Mouse (Mus musculus) right cerebral cortex, adult 18-20 months (tissue): ENCODE measurements around the gene Pan3.

Experiments
- DNase-seq: peaks from one replicate; pipeline ENCODE4 v3.0.0; 2022; ENCODE audit warnings: mixed read lengths

Gene Pan3

DNA sequence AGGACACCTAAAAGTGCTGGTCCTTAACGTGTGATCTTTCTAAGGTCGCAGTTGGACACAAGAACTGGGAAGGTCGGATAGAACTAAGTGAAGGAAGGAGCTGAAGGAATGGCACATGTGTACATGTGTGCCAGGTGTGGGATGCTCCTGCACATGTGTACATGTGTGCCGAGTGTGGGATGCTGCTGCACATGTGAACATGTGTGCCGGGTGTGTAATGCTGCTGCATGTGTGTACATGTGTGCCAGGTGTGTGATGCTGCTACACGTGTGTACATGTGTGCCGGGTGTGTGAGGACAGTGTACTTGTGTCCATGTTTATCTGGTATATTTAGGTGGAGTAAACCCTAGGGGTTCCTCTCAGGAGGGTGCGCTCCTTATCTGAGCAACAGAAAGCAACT is 3.0 kb downstream of the Pan3 start:
- DNase-seq: no peak

- DNase-seq: no peak
Observed at GRCm38 (mm10) chr5:147435224-147435623, 5.3 kb downstream of the Pan3 start.

GRCm38 (mm10) chr5:147435751-147436150 is 5.8 kb downstream of the Pan3 start:
- no peak for DNase-seq

DNA sequence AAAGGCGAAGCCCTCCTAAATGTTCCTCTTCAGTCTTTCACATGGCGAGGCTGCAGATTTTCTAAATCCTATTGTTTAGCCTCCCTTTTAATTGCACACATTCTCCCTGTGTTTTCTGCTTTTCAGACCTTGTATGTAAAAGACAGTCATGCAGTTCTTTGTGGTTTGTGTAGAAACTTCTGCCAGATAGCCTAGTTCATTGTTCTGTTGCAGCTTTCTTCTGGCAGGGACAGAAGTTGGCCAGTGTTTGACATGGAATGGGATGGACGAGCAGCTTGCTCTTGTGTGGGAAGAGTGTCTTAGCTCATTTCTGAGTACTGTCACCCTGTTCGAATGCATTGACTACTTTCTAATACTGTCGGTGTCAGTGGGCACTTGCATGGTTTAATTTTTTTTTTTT is 6.5 kb downstream of the Pan3 start:
- DNase-seq: no peak

GRCm38 (mm10) chr5:147440996-147441507 is 11.1 kb downstream of the Pan3 start:
- DNase-seq: no peak

DNA sequence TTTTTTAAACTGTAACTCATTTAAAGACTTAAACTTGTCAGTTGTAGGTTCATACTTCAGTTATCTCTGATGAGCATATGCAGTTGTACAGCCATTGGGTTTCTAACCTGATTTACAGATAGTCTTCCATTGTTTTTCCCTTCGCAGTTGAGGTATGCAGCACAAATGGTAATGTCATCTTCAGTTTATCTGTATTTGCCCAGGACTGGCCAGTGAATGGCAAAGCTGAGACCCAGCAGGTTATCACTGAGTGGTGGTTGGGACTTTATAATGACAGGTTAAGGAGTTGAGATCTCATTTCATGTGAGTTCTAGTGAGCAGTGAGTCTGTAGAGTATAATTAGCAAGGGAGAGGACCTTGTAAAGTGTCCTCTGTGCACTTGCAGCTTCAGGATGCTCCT is 12.0 kb downstream of the Pan3 start:
- no peak for DNase-seq

- DNase-seq: no peak
Observed at GRCm38 (mm10) chr5:147442741-147443140, 12.8 kb downstream of the Pan3 start.

DNA sequence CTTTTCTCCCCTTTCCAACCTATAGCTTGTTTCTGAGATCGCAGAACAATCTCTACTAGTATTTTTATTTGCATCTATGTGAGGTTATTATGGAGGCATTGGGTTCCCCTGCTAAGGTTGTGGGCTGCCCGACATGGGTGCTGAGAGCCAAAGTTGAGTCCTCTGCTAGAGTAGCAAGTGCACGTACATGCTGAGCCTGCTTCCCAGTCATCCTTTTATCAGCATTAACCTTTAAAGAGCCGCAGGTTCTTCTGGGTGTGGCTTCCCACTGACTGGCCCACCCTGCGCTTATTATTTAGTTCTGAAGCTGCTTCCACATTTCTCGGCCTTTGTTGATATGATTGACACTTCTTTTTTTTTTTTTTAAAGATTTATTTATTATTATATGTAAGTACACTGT is 14.3 kb downstream of the Pan3 start:
- DNase-seq: no peak

DNA sequence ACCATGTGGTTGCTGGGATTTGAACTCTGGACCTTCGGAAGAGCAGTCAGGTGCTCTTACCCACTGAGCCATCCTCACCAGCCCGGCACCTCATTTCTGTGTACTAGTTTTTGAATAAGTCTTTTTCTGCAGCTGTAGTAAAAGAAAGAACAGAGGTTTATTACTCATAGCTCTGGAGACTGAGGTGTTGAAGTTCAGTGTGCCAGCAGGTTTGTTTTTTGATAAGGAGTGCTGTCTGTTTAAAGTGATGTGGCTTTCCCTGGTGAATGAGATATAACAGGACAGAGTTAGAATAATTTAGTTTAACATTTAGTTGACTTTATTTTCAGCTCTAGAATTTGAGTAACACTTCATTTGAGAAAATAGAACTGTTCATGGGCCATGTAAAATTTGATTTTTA is 14.8 kb downstream of the Pan3 start:
- DNase-seq: no peak

DNA sequence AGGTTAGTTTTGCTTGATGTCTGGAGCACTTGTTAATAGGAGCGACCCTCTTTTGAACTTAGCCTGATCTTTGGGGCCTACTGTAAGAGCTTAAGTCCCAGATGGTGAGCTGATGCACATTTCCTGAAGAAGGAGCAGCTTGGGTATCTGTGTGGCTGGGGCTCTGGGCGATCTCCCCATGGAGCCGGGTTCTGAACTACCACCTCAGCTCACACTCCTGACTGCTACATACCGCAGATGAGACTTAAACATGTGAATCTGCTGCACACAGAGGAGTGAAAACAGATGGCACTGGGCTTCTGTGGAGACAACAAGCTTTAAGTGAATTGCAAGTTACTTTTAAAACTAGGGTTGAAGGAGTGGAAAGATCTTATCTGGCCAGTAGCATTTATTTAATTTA is 15.3 kb downstream of the Pan3 start:
- DNase-seq: peak; percentile 38

- DNase-seq: no peak
Observed at GRCm38 (mm10) chr5:147448526-147448925, 18.6 kb downstream of the Pan3 start.

DNA sequence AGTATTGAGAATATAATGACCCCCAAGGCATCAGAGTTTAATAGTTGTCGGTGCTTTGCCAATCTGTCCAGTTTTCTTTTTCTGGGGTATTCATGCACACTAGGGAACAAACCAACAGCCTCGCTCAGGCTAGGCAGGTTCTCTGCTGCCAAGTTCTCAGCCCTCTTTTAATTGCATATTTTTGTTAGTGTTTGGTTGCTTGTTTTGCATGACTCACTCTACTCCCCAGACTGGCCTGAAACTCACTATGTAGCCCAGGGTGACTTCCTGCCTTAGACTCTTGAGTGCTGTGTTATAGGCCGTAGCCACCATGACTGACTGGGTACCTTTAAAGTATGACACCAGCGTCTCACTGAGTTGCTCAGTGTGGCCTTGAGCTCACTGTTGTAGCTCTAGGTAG is 19.0 kb downstream of the Pan3 start:
- no peak for DNase-seq

DNA sequence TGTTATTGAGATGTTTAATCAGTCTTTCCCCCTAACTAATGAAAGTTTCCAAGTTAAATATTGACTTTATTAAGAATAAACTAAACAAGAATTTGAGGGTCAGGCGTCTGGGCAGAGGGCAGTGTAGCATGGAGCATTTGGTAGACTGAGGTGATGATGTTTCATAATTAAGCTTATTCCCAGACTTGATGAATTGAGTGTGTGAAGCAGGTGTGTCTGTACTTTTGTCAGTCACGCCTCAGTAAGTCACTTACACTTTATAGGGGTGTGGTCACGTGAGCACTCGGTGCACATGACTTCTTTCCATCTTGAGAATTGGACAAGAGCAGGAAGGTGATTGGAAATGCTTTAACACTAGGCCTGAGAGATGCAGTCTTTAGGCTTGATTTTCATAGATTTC is 26.5 kb downstream of the Pan3 start:
- no peak for DNase-seq

DNA sequence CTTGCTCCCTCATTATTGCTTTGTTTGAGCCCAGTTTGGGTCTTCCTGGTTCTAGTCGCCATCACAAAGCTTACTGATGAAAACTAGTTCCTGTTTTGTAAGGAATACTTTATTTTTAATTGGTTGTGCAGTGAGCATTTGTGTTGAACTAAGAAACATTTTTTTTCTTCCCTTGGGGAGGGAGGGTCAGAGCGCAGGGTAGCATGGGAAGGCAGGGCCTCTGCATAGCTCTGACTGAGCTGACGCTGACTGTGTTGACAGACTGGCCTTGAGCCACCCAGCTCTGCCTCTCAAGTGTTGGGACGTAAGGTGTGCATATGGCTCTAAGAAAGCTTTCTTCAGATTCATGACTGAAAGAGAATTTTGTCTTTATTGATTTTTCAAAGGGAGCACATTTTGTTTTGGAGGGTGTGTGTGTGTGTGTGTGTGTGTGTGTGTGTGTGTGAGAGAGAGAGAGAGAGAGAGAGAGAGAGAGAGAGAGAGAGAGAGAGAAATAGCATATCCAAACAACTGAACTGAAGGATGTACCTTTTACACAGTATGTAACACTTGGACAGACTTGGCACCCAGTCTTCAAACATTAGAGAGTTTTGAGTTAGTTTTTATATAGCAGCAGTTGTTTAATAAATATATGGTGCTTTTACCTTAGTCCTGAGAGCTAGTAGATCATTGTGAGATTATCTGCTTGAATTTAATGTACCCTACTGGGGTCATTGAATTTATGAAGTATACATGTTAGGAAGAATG is 30.0 kb downstream of the Pan3 start:
- no peak for DNase-seq

DNA sequence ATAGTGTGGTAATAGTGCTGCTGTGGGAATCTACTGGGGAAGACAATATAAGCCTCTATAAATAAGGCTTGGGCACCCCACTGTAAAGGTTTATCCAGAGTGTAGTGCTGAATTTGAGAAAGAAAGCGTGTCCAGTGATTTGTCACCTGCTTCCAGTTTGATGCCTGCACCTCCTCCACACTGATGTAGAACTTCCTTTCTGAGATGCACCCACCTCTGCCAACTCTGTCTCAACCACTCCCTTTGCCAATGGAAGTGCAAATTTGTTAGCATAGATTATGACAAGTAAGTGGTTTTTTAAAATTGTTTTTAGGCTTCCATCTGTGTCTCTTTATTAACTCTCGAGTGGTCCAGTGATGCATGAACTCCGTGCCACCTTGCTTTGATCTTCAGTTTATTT is 33.3 kb downstream of the Pan3 start:
- DNase-seq: peak; percentile 51

GRCm38 (mm10) chr5:147466361-147466760 is 36.4 kb downstream of the Pan3 start:
- DNase-seq: no peak

DNA sequence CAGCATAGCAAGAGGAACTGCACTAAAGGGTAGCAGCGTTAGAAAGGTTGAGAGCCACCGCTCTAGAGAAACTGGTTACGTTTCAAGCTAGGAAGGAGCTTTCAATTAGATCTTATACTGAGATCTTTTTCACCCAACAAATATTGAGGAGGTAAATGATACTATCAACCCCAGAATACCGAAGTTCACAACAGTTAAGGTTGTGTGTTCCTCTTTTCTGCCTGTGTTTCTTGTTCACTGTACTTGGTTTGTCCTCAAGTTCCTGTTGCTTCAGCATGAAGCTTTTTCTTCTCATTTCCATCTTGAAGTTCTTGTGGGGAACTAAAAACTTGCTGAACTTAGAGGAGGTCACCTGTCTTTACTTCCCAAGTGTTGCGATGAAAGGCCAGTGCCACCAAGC is 41.2 kb downstream of the Pan3 start:
- DNase-seq: no peak

- no peak for DNase-seq
Observed at GRCm38 (mm10) chr5:147473071-147473470, 43.1 kb downstream of the Pan3 start.

DNA sequence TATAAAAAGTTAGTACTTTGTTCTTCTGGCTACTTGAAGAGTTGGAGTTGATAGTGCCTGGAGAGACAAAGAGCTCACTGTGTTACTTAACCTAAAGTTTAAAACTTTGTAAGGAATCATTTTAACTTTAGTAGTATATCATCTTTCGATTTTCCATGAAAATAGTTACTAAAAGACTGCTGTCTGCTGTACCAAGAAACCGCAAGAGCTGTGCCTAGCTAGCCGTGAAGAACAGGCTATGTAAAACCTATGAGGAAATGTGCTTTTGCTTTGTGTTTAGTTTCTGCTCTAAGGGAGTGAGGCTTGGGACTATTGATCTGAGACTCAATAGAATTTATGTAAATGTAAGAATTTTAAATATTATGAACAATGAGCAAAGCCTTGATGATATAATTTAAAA is 43.9 kb downstream of the Pan3 start:
- no peak for DNase-seq

- DNase-seq: no peak
Observed at GRCm38 (mm10) chr5:147476109-147476508, 46.1 kb downstream of the Pan3 start.

DNA sequence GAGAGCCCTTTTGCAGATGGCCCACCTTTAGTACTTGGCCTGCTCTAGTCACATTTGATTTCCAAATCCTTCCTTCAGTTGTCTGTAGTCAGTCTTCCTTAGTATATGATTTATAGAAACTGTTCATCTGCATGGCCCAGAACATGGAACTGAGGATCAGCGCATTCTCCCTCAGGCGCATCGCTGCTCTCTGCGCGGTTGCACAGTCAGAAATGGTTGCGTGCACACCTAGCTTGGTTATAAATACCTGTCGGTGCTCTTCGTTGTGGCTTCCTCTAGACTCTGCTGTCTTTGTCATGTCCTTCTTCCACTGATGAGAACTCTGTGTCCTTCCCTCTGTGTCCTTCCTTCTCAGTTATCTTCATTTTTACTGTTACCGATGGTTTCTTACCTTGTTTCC is 47.1 kb downstream of the Pan3 start:
- no peak for DNase-seq

DNA sequence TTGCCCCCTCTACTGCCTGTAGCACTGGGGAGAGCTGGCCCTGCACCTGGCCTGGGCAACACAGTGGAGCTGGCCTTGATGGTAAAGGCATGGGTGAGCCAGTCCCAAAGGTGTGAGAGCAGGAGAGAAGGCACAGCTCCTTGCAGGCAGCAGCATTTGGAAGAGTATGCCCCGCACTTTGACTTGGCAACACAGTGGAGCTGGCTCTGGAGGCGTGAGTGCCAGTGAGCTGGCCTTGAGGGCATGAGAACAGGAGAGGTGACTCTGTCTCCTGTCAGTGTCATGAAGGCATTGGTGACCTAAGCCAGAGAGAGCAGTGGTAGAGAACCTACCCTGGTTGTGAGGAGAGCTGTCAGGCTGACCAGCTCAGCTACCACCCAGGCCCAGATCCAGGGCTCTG is 49.4 kb downstream of the Pan3 start:
- no peak for DNase-seq

DNA sequence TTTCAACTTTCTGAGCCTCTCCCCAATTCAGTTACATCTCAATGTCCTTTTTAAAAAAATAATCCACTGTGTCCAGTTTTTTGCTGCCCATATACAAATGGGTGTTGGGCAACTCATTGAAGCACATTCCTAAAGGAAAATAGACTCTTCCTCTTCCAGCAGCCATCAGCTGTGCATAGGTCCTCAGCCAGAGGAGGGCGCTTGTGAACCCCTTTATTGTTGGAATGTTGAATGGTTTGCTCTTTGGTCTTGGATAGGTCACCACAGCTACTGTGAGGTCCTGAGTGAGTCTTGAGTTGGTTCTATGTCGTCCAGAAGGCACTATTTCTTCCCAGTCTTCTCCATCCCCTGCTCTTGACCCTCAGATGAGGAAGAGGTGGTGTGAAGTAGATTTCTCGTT is 54.2 kb downstream of the Pan3 start:
- no peak for DNase-seq

DNA sequence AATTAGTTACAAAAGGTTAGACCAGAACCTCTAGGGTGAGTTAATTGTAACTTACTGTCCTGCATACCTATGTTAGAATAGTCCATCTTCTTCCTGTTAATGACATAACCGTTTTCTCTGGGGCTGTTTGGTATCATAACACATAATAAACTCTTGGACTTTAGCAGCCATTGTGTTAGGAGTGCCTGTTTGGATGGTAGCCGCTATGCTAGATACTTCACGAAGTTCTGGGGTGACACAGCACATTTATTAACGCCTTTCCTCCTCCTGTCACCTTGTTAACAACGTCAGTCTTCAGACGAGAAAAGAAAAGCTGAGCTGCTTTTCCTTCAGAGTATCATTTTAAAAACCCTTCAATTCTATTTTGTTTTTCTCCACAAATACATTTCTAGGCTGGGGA is 59.3 kb downstream of the Pan3 start:
- no peak for DNase-seq

GRCm38 (mm10) chr5:147490907-147491306 is 60.9 kb downstream of the Pan3 start:
- no peak for DNase-seq
